Mouse (Mus musculus) adrenal gland, postnatal 25 days (tissue): ENCODE data around the gene Ncapd2. TPM values are rescaled to one million over a fixed set of nuclear protein-coding genes. Genes with fewer than 3 reads are reported as not detected.

Experiments
- DNase-seq: peaks from one replicate; pipeline ENCODE4 v3.0.0; 2021; ENCODE audit warnings: mixed read lengths
- microRNA-seq, 2 experiments: library from miRNA; unstranded; fragments of <30 nt; microRNA quantifications; one replicate each; pipeline ENCODE4 v1.2.0; 2021
- total RNA-seq: library from RNA; stranded (reverse); gene quantifications from 2 replicates; pipeline ENCODE4 v1.2.3, GENCODE M21; 2021

The Ncapd2 gene
- total RNA-seq, 1 experiment from 2014 or later, result 35.6 TPM

- peak; percentile 31 for DNase-seq
These were observed 43.1 kb downstream of the Ncapd2 start for GRCm38 (mm10) chr6:125148251-125148925.

GRCm38 (mm10) chr6:125147329-125147728 is 44.2 kb downstream of the Ncapd2 start:
- no peak for DNase-seq

GRCm38 (mm10) chr6:125146797-125147196 is 44.7 kb downstream of the Ncapd2 start:
- peak; percentile 42 for DNase-seq

GRCm38 (mm10) chr6:125146148-125146547 is 45.4 kb downstream of the Ncapd2 start:
- DNase-seq, result no peak

GRCm38 (mm10) chr6:125145479-125145951 is 46.0 kb downstream of the Ncapd2 start:
- peak; percentile 35 for DNase-seq

- DNase-seq, result peak; percentile 87
These were observed 46.5 kb downstream of the Ncapd2 start, which contains the start of gene Iffo1 for GRCm38 (mm10) chr6:125145001-125145400. Iffo1 (plus strand) TSS chr6:125145241.

- DNase-seq, result no peak
These were observed 47.6 kb downstream of the Ncapd2 start for GRCm38 (mm10) chr6:125143904-125144303.

- DNase-seq, result no peak
These were observed 48.4 kb downstream of the Ncapd2 start for GRCm38 (mm10) chr6:125143128-125143527.

- DNase-seq, result no peak
These were observed 49.1 kb downstream of the Ncapd2 start for GRCm38 (mm10) chr6:125142436-125142835.

GRCm38 (mm10) chr6:125139747-125140146 is 51.8 kb downstream of the Ncapd2 start:
- no peak for DNase-seq

- DNase-seq, result peak; percentile 47
These were observed 54.4 kb downstream of the Ncapd2 start for GRCm38 (mm10) chr6:125137002-125137671.

GRCm38 (mm10) chr6:125132470-125132869 is 59.0 kb downstream of the Ncapd2 start:
- DNase-seq, result no peak

GRCm38 (mm10) chr6:125131302-125132156 is 60.0 kb downstream of the Ncapd2 start, which contains the start of gene Nop2:
Nop2 (plus strand) TSS chr6:125131909.
- DNase-seq, result peak; percentile 87

GRCm38 (mm10) chr6:125129710-125130402 is 61.6 kb downstream of the Ncapd2 start:
- no peak for DNase-seq

- no peak for DNase-seq
These were observed 62.8 kb downstream of the Ncapd2 start for GRCm38 (mm10) chr6:125128724-125129123.

- DNase-seq, result no peak
These were observed 72.1 kb downstream of the Ncapd2 start for GRCm38 (mm10) chr6:125119387-125119786.

Small RNAs within 50 kb of the gene (microRNA-seq; reads per million reads assigned to microRNA genes)
- 0 to 0.36 reads per million in 2 experiments for gene Mir3098
- 0 reads per million in 2 experiments for gene Mir8113

Other genes with a start within 250 kb of the Ncapd2 start
- 172 and 177 TPM in 2 replicates for gene Cops7a, start 226.2 kb downstream of the Ncapd2 start, total RNA-seq
- 1.2 and 2.1 TPM in 2 replicates for gene Pianp, start 195.0 kb downstream of the Ncapd2 start, total RNA-seq
- gene Zfp384, start 182.6 kb downstream of the Ncapd2 start, total RNA-seq, result 59.6 and 61.3 TPM in 2 replicates
- 82.3 and 102 TPM in 2 replicates for gene Ing4, start 151.9 kb downstream of the Ncapd2 start, total RNA-seq
- 10.4 and 11.7 TPM in 2 replicates for gene Acrbp, start 142.0 kb downstream of the Ncapd2 start, total RNA-seq
- gene Lpar5, start 123.8 kb downstream of the Ncapd2 start, total RNA-seq, result 0.36 TPM in 1 of 2 replicates, not detected in the other
- 175 and 203 TPM in 2 replicates for gene Chd4, start 95.7 kb downstream of the Ncapd2 start, total RNA-seq
- gene Nop2, start 59.8 kb downstream of the Ncapd2 start, total RNA-seq, result 36.2 and 44.0 TPM in 2 replicates
- gene Iffo1, start 46.5 kb downstream of the Ncapd2 start, total RNA-seq, result 27.8 and 43.8 TPM in 2 replicates
- gene Gapdh, start 25.2 kb downstream of the Ncapd2 start, total RNA-seq, result 1,475 and 1,510 TPM in 2 replicates
- gene Mrpl51, start 100 bp upstream of the Ncapd2 start, total RNA-seq, result 158 and 198 TPM in 2 replicates
- 81.4 and 102 TPM in 2 replicates for gene Vamp1, start 23.9 kb upstream of the Ncapd2 start, total RNA-seq
- 7.6 and 9.8 TPM in 2 replicates for gene Tapbpl, start 40.2 kb upstream of the Ncapd2 start, total RNA-seq
- gene Cd27, start 45.3 kb upstream of the Ncapd2 start, total RNA-seq, result 0.79 TPM in 1 of 2 replicates, not detected in the other
- gene Tuba3a, start 94.3 kb upstream of the Ncapd2 start, total RNA-seq, result not detected in 2 replicates
- gene Ltbr, start 122.2 kb upstream of the Ncapd2 start, total RNA-seq, result 78.7 and 91.8 TPM in 2 replicates
- gene Scnn1a, start 129.0 kb upstream of the Ncapd2 start, total RNA-seq, result 1.6 and 1.9 TPM in 2 replicates
- 247 and 250 TPM in 2 replicates for gene Tnfrsf1a, start 157.7 kb upstream of the Ncapd2 start, total RNA-seq
- gene Plekhg6, start 189.1 kb upstream of the Ncapd2 start, total RNA-seq, result 0.30 and 0.38 TPM in 2 replicates